Mouse (Mus musculus) CD8-positive naive resting alpha-beta T cell, adult 2 months (primary cell): ENCODE measurements around the gene Chid1.

Source experiments
- DNase-seq, 2 experiments: peaks; one replicate each; pipeline ENCODE4 v3.0.0; 2022; ENCODE audit warnings: low read depth in 2 of 2, low spot score in 2 of 2

The Chid1 gene

DNA sequence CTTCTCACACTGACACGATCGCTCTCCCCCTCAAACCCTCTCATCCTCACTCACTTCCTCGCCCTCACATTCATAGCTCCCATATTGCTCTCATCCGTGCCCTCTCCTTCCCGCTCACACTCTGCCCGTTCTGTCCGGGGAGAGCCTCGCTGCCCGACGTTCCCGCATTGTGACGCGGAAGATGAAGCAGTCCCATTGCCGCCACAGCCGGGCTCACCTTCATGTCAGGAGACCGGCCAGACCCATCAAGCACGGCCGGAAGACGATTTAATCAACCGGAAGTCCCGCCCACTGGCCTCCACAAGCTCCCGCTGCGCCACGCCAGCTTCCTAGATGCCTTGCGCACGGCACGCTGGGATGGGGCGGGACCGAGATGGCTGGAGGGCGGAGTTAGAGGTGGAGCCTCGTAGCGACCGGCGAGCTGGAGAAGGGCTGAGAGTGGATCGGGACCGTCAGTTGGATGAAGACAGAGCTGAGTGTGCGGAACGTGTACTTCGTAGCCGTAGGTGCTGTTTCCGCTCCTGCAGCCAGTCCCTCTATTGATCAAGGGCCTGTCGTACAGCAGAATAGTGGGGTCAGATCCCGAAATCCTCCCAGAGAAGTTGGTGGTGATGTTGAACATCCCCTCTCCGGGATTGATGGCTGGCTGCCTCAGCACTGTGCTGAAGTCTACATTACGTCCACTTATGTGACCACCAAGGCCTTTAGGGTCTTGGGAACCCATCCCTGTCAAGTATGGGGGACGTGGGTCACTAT is at the start of gene Chid1:
Chid1 (minus strand) TSS at position 302 of the 756 bp plus-strand sequence.
- peak; percentile 96 to 98 for DNase-seq

DNA sequence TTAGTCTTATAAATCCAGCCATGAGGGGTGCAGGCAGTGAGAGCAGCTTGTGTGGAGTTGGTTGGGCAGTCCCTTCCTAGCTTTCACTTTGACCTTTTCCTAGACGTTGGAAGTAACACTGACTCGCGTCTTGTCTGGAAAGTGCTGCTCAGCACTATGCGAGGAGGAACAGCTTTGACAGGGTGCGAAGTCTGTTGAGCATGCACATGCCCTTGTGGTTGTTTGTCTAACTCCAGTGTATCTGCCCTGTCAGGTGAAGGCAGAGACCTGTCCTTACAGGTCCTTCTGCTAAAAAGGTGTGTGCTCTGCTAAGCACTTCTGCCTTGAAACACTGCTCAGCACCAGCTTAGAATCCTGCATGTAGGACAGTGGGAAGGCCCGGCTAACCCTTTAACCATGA is 49.2 kb upstream of the Chid1 start:
- DNase-seq: no peak

DNA sequence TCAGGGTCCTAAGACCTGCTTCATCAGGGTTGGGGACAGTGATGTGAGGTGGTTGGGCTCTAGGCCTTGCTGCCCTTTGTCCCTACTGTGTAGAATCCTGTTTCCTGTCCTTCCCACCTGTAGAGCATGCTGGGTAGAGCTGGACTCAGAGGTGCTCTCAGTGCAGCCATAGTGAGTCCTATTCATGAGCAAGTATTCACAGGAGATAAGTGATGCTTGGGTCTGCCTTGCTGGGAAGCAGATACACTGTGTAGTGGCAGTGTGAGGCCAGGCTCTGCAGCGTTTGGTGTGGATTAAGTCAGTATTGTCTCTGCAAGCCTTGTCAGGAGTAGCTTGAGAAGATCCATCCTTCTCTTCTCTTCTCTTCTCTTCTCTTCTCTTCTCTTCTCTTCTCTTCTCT is 46.2 kb upstream of the Chid1 start:
- DNase-seq: no peak

DNA sequence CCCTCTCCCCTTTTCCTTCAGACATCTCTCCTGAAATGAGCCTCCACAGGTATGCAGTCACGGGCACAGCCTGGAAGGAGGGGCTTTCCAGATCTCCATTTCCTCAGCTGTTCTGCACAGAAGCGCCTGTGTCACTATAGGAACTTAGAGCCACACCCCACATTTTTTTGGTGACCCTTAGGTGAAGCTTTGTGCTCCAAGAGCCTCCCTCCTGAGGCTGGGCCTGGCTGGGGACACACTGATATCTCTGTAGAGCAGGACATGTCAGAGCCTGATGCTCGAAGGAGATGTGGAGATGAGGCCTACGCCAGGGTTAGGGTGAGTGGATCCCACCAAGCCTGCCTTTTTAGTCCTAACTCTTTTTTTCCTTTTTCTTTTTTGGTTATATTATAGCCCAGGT is 45.6 kb upstream of the Chid1 start:
- no peak for DNase-seq

DNA sequence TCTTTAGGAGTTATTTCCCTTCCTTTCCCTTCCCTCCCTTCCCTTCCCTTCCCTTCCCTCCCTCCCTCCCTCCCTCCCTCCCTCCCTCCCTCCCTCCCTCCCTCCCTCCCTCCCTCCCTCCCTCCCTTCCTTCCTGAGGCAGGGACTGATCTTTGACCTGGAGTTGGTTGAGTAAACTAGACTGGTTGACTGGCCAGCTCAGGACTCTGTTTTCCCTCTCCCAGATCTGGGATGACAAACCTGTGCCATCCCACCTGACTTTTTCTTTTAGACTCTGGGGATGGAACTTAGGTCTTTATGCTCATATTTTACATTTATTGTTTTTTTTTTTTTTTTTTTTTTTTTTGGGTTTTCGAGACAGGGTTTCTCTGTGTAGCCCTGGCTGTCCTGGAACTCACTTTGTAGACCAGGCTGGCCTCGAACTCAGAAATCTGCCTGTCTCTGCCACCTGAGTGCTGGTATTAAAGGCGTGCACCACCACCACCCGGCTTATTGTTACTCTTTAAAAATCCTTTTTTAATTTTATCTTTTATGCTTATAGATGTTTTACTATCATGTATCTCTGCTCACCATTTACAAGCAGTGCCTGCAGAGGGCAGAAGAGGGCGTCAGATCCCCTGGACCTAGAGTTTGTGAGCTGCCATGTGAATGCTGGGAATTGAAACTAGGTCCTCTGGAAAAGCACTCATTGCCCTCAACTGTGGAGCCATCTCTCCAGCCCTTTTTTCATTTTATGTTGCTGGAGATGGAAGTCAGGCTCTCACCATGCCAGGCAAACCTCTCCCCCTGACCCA is 44.6 kb upstream of the Chid1 start:
- DNase-seq: no peak

DNA sequence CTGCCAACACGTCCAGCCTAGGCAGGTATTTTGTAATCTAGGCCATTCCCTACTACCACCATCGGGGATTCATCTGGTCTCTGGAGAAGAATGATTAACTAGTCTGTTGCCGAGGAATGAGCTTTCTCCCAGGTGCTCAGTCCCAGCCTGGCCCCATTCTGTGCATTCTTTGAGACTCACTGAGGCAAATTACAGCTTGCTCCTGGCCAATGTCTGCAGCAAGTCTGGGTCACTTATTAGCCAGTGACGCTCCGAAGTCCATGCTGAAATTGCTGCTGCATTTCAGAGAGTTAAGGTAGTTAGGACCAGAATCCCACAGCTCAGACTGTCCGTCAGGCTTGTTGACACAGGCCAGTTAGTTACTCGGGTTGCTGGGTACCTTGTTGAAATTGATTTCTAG is 41.7 kb upstream of the Chid1 start:
- no peak for DNase-seq

DNA sequence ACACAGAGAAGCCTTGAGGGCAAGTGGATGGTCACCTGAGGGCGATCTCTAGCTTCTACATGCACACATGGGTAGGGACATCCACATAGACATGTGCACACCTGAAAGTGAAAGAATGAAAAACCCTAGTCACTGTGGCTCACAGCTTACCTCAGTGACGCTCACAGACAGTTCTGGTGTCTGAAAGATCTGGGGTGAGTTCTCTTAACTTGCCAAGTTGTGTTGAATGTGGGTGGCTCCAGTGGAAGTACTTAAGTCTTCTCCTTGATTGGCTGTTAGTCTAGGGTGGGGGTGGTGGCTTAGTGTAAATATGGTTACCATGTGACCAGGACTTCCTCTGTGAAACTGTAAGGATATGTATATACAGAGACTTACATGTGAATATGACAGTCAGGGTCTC is 39.3 kb upstream of the Chid1 start:
- DNase-seq: peak; percentile 14 to 23

DNA sequence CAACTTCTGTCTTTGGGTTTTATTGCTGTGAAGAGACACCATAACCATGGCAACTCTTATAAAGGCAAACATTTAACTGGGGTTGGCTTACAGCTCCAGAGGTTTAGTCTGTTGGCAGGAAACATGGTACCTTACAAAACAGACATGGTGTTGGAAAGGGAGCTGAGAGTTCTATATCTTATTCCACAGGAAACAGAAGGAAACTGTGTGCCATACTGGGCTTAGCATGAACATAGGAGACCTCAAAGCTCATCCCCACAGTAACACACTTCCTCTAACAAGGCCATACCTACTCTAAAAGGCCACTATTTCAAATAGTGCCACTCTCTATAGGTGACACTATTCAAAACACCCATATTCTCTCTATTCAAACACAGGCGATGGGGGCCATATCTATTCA is 38.9 kb upstream of the Chid1 start:
- no peak for DNase-seq

DNA sequence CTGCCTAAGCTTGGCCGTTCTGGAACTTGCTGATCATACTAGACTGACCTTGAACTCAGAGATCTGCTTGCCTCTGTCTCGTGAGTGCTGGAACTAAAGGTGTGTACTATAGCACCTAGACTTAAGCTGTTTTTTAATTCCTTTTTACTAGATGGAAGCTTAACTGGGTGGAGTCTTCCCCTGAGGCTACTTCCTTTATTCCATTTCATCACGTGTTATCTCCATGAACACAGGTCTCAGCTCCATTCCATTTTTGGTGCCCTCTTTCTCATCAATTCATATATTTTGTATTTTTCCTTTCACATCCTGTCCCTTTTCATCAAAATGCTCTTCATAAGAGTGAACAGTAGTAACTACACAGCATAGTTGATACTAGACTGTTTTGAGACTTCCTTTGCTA is 38.1 kb upstream of the Chid1 start:
- no peak for DNase-seq

DNA sequence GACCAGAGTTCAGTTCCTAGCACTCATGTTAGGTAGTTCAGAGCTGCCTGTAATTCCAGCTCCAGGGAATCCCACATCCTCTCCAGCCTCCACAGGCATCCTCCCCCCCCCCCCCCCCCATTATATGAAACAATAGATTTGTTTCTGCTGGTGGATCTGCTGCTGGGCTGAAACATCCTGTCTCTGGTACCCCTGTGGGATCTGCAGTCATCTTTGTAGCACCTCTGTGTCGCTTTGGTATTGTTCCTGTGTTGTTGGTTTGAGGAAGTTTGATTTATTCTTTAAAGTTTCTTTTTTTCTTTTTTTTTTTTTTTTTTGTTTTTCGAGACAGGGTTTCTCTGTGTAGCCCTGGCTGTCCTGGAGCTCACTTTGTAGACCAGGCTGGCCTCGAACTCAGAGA is 35.8 kb upstream of the Chid1 start:
- no peak for DNase-seq

DNA sequence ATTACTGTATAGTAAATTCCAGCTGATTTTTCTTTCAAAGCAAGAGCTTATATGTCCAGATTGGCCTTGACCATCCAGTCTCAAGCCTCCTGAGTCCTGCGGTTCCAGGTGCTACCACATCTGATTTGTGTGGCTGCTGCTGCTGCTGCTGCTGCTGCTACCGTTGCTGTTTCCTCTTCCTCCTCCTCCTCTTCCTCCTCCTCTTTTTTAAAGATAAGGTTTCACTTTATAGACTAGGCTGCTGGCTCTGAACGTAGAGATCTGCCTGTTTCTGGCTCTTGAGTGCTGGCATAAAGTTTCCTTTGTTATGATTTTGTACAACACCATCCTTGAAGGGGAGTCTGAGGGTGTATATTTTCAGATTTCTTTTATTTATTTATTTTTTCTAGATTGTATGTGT is 34.4 kb upstream of the Chid1 start:
- DNase-seq: no peak

DNA sequence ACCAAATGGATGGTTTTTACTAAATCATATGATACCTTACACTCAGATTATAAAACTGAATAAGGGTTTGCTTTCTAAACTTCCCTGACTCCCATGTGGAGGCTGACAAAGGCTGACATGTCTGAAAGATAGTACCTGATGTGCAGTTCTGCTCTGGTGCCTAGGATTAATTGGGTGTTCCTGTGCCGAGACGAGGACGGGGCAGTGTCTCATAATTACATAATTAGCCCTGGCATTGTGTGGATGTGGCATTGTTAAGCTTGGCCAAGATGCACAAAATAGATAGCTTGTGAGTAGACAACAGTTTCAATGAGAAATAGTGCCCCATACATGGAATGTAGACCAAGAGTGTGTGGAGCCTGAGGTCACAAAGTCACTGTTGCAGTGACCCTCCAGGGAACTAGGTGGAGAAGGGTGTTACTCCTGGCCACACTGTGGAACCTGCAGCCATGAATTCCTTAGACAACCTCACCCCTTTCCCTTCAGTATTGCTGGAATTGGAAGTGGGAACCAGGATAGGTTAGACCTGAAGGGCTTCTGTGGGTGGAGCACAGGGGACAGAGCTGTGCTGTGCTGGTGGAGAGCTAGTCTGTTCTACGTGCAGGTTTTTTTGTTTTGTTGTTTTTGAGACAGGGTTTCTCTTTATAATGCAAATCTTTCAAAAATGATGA is 31.1 kb upstream of the Chid1 start:
- no peak for DNase-seq

DNA sequence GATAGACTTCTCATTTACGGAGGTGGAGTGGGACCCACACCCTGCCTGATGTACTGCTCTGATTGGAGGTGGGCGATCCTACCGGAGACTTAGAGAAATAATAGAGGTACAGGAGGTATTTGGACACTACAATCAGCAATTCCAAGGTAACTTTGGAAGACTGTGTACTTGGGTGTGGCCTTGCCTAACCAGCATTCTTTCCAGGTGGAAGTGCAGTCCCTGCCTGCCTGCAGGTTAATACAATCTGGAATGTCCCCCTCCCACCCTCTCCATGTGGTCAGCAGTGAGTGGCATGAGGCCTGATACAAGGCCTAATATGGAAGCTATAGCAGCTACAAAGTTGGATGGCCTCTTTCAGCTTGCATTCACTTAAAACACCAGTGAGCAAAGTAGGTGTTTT is 30.3 kb upstream of the Chid1 start:
- no peak for DNase-seq

DNA sequence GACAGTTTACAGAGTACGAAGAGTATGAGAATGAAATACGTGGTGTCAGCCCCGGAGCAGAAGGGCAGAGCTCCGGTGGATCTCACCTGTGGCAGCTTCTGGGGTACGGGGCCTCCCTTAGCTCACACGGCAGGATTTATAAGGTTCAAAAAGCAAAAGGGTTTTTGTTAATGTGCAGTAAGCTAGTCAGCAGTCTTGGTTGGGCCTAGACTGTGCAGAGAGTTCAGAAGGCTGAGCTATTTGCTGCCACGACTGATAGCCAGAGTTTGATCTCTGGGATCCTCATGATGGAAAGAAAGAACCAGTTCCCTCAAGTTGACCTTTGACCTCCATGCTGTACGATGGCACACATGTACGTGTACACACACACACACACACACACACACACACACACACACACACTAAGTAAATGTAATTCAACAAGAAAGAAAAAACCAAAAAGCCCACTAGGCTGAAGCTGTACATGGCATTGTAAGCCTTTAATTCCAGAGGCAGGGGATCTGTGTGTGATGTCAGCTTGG is 29.7 kb upstream of the Chid1 start:
- no peak for DNase-seq

DNA sequence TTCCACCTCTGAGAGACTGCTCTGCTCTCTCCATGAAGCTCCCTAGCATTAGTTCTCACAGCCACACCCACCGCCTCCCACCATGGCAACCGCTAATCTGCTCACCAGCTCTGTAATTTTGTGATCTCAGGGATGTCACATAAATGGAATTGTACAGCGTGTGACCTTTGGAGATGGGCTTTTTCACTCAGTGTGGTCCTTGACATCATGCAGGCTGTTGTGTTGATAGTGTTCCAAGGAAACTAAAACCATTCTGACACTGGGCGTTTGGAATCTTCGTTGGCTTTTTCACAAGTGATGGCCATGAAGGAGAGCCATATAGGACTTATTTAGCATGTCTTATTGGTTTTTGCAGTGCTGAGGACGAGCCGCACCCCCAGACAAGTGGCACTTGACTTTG is 26.9 kb upstream of the Chid1 start:
- DNase-seq: no peak

DNA sequence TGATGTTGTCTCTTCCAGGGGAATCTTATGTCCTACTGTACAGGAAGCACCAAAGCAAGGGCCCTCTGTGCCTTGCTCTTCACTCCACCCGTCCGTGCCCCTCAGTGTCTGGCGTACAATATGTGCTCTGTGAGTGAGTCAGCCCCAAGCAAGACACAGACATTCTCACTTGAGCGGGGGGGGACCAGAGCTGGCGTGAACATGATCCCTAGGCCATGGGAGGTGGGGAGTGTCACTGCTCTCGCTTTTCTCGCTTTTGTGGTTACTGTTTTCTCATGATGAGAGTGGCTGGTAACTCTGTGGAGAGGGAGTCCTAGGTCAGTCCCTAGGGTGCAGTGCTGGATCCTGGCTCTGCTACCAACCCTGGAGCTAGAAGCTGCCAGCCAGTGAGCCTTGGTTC is 24.9 kb upstream of the Chid1 start:
- no peak for DNase-seq

DNA sequence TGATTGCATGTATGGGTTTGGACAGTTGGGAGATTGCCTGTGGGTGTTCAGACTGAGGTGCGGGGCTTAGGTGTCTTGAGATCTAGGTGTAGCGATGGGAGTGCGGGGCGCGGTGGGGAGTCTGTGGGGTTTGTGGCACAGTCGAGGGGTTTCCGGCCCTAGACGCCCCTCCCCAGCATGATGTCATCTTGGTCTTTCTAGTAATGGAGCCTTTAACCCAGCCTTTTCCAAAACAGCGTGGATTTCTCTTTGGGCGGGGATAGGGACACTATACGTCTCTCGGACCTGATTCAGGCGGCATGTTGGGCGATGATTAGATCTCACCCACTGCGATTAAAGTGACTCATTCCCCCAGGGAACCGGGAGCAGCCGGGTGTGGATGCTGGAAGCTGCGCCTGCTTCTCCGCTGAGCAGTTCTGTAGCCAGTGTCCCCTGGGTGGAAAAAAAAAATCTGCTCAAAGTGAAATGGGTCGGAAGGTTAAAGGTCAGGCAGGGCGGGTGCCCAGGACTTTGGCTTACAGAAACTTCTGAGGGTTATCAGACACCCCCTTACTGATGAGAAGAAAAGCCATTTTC is 23.3 kb upstream of the Chid1 start:
- DNase-seq: peak; percentile 11 to 28

DNA sequence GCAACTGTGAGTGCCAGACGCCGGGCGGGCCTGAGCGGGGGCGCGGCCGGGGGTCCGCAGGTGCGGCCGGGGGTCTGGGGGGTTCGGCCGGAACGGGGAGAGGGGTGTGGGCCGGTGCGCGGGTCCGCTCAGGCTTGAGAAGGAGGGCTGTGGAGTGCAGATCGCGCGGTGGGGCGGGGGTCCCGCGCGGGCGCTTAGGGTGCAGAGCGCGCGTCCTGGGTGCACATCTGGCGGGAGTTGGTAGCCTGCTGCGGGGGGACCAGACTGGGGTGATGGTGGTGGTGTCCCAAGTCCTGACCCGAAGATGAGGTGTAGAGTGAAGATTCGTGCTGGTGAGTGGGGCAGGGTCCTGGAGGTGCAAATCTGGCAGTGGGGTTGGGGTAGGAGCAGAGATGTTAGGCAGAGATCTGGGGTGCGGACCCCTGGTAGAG is 22.8 kb upstream of the Chid1 start:
- no peak for DNase-seq

DNA sequence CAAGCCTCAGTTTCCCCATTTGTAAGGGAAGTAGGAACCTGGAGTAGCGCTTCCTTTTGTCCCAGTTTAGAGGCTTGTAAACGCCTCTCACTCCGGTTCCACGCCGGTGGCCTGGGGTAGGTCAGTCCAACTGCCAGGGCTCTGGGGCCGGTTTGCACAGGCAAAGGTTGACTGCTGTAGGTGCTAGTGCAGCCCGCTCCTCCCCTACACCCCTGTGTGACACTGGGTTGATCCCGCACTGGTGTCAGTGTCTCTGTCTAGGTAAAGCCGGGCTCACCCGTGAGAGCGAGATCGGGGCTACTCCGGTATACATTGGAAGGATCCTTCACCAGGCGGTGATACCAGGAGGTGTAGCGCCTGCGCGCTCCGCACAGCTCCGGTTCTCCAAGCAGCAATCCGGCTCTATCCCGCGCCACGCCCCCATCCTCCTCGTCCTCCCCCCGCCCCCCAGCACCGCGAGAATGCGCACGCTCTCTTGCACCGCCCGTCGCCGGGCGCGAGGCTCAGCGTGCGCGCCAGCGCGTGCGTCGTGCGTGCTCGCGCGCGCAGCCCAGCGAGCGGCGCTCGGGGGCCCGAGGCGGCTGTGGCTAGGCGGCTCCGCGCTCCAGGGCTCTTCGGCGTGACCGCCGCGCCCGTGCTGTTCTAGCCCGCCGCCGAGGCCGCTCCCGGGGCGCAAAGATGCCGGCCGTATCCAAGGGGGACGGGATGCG is 22.2 kb upstream of the Chid1 start, which contains the start of gene Ap2a2:
Ap2a2 (plus strand) TSS at position 492 of the 710 bp plus-strand sequence.
- peak; percentile 79 to 82 for DNase-seq

DNA sequence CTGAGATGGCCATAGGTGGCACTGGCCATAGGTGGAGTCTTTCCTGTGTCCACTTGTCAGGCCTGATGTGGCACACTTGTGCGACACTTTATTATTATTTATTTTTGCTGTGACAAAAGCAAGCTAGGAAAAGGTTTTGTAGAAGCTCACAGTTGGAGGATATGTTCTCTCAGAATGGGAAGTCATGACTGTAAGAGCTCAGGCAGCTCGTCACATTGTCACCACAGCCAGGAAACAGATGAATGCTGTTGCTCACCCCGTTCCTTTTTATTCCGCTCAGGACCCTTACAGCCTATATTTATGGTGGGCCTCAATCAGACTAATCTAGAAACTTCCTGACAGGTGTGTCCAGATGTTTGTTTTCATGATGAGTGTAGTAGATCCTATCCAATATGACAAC is 20.8 kb upstream of the Chid1 start:
- no peak for DNase-seq
